Mouse (Mus musculus): ENCODE results near the gene Zfp1. TPM values are rescaled to one million over a fixed set of nuclear protein-coding genes. Genes with fewer than 3 reads are reported as not detected.

Zfp1 gene
- polyA plus RNA-seq, 1 experiment, result 7.0 TPM

DNA sequence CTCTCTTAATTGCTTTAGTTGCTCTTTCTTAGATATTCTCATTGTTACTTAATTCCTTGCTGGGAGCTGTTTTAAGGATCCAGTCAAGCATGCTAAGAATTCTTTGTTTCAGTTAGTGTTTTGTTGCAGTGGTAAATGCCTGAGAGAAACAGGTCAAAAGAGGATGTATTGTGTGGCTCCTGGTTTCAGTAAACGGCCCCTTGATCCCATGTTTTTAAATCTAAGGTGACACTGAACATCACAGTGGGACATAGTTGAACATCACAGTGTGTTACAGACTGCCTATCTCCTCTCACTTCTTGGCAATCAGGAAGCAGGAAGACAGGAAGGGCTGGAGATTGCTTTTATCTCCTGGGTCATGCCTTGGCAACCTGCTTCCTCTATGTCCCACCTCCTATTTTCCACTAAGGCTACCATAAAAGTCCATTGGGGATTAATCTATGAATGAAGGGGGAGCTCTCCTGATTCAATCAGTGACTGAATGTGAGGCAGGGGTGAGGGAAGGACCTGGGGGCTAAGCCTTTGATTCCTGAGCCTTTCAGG is 14.2 kb downstream of the Zfp1 start:
- peaks cover 46% of the 10 kb centered on the region for H3K4me1 ChIP-seq (ENCODE audit: control insufficient read depth, insufficient read depth, low read length)
- H3K4me3 ChIP-seq (ENCODE audit: insufficient read depth, low read length), result no peak overlapping the region
- H3K27ac ChIP-seq (ENCODE audit: insufficient read depth, low read depth, low read length), result no peak overlapping the region
- no peak for TF ChIP-seq CTCF (IDR thresholded peaks at IDR 0.05; ENCODE audit: low read depth, low read length)
- TF ChIP-seq POLR2A (IDR thresholded peaks at IDR 0.05; ENCODE audit: borderline replicate concordance, low read depth, low read length), result no peak

DNA sequence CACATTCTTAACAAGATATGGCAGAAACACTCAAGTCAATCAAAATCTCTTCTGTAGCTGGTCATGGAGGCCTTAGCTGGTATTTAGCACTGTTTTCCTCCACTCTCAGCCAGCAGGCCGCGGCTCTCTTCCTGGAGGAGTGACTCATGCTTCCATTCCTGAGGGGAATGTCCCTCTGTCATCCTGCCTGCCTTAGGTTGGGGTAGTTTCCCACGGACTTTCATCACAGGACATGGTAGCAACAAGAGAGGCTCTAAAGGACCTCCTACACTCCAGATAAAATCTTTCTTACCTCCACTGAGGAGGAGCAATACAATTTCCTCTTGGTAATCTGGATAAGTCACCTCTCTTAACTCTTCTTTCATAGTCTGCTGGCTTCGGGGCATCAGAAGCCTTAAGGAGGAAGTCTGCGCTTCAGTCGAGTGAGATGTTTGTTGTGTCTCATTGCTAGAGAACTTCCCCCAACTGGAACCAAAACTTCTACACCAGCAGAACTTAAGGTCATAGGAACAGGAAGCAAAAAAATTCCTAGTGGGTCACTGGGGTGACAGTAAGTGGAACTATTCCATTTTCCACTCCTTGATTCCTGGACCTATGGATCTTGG is 15.7 kb downstream of the Zfp1 start:
- Histone ChIP-seq H3K4me1 (ENCODE audit: control insufficient read depth, insufficient read depth, low read length) (peaks cover 39% of the 10 kb centered on the region), H3K4me3 (ENCODE audit: insufficient read depth, low read length) (peak overlapping the region; percentile 15), H3K27ac (ENCODE audit: insufficient read depth, low read depth, low read length) (peak overlapping the region; percentile 72)
- TF ChIP-seq POLR2A (IDR thresholded peaks at IDR 0.05; ENCODE audit: borderline replicate concordance, low read depth, low read length), result no peak
- no peak for TF ChIP-seq CTCF (IDR thresholded peaks at IDR 0.05; ENCODE audit: low read depth, low read length)

DNA sequence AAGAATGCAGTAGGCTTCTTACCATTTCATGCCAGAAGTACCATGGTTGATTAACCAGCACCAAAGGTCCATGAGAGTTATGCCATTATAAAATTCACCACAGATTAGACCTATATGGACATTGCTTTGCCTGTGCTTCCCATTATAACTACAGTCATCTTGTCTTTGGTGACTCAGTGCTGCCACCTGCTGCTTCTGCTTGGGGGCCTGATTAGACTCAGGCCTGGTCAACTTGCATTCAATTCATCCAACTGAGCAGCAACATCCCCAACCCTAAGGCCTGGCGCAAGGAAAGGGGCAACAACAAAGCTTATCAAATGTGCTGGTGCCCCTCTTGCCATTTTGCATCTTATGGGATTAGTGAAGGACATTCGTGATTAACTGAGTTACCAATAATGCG is 19.3 kb downstream of the Zfp1 start:
- TF ChIP-seq POLR2A (IDR thresholded peaks at IDR 0.05; ENCODE audit: borderline replicate concordance, low read depth, low read length) (no peak), CTCF (IDR thresholded peaks at IDR 0.05; ENCODE audit: low read depth, low read length) (peak; percentile 71)
- Histone ChIP-seq H3K27ac (ENCODE audit: insufficient read depth, low read depth, low read length) (no peak overlapping the region), H3K4me1 (ENCODE audit: control insufficient read depth, insufficient read depth, low read length) (peaks cover 26% of the 10 kb centered on the region), H3K4me3 (ENCODE audit: insufficient read depth, low read length) (no peak overlapping the region)

DNA sequence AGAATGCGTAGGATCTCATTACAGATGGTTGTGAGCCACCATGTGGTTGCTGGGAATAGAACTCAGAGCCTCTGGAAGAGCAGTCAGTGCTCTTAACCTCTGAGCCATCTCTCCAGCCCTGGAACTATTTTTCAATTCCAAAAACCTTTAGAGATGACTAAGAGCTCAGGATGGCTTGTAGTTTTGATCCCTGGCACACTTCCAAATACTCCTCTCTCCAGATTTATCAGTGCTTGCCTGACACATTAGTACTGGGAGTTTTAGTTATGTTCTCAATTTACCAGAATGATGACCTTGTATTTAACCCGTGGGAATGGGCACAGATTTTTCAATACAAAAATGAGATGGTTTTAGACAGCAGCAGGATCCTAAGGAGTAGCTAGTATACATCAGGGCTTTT is 23.6 kb downstream of the Zfp1 start:
- Histone ChIP-seq H3K4me1 (ENCODE audit: control insufficient read depth, insufficient read depth, low read length) (no peaks in the 10 kb centered on the region), H3K4me3 (ENCODE audit: insufficient read depth, low read length) (no peak overlapping the region), H3K27ac (ENCODE audit: insufficient read depth, low read depth, low read length) (no peak overlapping the region)
- TF ChIP-seq POLR2A (IDR thresholded peaks at IDR 0.05; ENCODE audit: borderline replicate concordance, low read depth, low read length), result no peak

DNA sequence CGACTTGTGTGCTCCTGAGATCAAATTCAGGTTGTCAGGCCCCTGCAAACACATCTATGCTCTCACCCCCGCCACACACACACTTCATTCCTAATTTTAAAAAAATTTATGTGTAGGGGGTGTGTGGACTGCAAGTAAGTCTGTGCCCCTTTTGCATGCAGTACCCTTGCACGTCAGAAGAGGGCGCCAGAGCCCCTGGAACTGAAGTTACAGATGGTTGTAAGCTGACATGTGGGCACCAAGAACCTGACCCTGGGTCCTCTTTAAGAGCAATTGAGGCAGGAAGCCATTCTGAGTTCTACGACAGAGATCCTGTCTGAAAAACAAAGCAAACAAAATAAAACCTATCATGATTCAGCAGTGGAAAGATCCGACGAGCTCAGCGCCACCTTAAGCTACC is 33.0 kb downstream of the Zfp1 start:
- no peaks in the 10 kb centered on the region for H3K4me1 ChIP-seq (ENCODE audit: control insufficient read depth, insufficient read depth, low read length)
- H3K27ac ChIP-seq (ENCODE audit: insufficient read depth, low read depth, low read length), result no peak overlapping the region
- TF ChIP-seq CTCF (IDR thresholded peaks at IDR 0.05; ENCODE audit: low read depth, low read length), result peak; percentile 47; the same call in 1 of the 2 replicates
- no peak for TF ChIP-seq POLR2A (IDR thresholded peaks at IDR 0.05; ENCODE audit: borderline replicate concordance, low read depth, low read length)
- no peak overlapping the region for H3K4me3 ChIP-seq (ENCODE audit: insufficient read depth, low read length)

DNA sequence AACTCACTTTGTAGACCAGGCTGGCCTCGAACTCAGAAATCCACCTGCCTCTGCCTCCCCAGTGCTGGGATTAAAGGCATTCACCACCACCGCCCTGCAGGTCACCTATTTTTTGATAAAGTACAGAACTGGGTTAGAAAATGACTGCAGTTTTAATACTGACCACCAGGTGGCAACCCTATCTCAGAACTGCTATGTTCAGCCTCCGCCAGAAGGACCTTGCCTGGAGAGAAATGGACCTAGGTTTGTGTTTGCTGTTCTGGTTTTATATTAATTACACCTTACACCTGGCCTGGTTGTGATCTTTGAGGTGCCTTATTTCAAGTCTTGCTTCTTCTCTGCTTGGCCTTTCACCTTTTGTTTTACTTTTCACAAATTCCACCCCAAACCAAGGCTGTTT is 34.9 kb downstream of the Zfp1 start:
- peak; percentile 29; the same call in 1 of the 2 replicates for TF ChIP-seq CTCF (IDR thresholded peaks at IDR 0.05; ENCODE audit: low read depth, low read length)
- TF ChIP-seq POLR2A (IDR thresholded peaks at IDR 0.05; ENCODE audit: borderline replicate concordance, low read depth, low read length), result no peak
- no peak overlapping the region for H3K4me3 ChIP-seq (ENCODE audit: insufficient read depth, low read length)
- H3K27ac ChIP-seq (ENCODE audit: insufficient read depth, low read depth, low read length), result no peak overlapping the region
- H3K4me1 ChIP-seq (ENCODE audit: control insufficient read depth, insufficient read depth, low read length), result no peaks in the 10 kb centered on the region

DNA sequence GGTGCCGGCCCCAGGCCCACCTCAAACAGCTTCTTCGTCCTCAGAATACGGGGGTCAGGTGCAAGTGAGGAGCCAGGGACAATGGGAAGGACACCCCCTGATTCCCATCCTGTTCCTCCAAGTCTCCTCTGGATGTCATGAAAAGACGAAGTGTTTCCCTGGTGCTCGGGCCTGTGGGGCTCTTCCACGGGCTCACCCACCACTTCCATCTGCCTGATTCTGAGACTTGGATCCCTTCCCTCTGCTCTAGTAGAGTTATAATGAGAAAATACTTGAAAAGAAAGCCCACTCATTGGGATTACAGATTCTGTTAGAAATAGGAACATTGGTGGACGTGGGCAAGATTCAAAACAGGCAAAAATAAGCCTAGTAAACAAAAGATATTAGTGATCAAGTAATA is 35.6 kb downstream of the Zfp1 start:
- no peak overlapping the region for H3K27ac ChIP-seq (ENCODE audit: insufficient read depth, low read depth, low read length)
- no peak overlapping the region for H3K4me3 ChIP-seq (ENCODE audit: insufficient read depth, low read length)
- TF ChIP-seq CTCF (IDR thresholded peaks at IDR 0.05; ENCODE audit: low read depth, low read length) (no peak), POLR2A (IDR thresholded peaks at IDR 0.05; ENCODE audit: borderline replicate concordance, low read depth, low read length) (no peak)
- no peaks in the 10 kb centered on the region for H3K4me1 ChIP-seq (ENCODE audit: control insufficient read depth, insufficient read depth, low read length)

DNA sequence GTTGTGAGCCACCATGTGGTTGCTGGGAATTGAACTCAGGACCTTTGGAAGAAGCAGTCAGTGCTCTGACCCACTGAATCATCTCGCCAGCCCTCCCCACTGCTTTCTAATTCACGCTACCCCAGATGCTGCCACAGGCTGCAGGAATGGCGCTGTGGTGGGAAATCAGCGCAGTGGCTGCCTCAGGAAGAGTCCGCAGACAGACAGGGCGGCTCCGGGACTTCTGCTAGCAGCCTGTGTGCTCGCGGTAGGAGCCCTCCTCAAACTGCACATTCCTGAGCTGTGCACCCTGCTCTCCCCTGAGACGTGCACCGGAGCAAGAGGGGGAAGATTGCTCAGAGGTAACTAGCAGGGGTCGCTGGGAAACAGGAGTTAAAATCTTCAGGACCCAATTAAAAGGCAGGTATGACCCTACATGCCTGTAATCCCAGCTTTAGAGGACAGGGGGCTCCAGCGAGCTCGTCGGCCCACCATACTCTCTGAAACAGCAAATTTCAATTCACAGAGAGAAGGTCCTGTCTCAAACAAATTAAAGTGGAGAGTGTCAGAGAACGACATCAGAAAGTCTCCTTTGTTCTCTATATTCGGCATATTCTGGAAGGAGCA is 37.3 kb downstream of the Zfp1 start:
- Histone ChIP-seq H3K27ac (ENCODE audit: insufficient read depth, low read depth, low read length) (no peak overlapping the region), H3K4me1 (ENCODE audit: control insufficient read depth, insufficient read depth, low read length) (no peaks in the 10 kb centered on the region), H3K4me3 (ENCODE audit: insufficient read depth, low read length) (no peak overlapping the region)
- TF ChIP-seq CTCF (IDR thresholded peaks at IDR 0.05; ENCODE audit: low read depth, low read length), result no peak
- TF ChIP-seq POLR2A (IDR thresholded peaks at IDR 0.05; ENCODE audit: borderline replicate concordance, low read depth, low read length), result no peak

DNA sequence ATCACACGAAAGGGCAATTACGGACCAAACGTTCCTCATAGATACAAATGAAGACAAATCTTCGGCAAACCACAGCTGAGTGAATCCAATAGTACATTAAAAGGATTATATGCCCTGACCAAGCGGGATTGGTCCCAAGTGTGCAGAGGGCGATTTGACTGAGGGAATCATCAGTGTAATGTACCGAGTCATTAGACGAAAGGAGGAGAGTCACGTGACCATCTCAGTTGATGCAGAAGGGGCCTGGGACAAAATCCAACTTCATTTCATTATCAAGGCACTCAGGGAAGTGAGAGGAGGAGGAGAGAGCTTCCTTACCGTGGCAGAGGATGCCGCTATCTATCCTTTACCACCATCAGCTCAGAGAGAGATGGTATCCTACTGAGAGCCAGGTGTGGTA is 38.0 kb downstream of the Zfp1 start:
- H3K4me3 ChIP-seq (ENCODE audit: insufficient read depth, low read length), result no peak overlapping the region
- no peak for TF ChIP-seq POLR2A (IDR thresholded peaks at IDR 0.05; ENCODE audit: borderline replicate concordance, low read depth, low read length)
- no peaks in the 10 kb centered on the region for H3K4me1 ChIP-seq (ENCODE audit: control insufficient read depth, insufficient read depth, low read length)
- no peak overlapping the region for H3K27ac ChIP-seq (ENCODE audit: insufficient read depth, low read depth, low read length)

DNA sequence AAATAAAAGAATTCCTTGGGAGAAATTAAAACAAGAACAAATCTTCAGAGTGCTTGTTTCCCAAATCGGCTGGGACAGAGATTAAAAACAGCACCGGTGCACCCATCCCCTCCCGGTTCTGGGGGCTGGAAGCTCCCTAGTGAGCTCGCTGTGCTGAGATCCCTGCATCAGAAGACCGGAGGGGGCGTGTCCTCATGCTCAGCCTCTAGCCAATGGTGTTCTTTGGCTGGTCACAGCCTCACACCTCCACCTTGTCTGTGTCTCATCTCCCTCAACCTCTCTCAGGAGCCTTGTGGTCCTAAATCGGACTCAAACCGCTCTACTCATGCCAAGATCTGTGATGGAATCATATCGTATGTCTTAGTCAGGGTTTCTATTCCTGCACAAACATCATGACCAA is 39.3 kb downstream of the Zfp1 start:
- TF ChIP-seq CTCF (IDR thresholded peaks at IDR 0.05; ENCODE audit: low read depth, low read length) (no peak), POLR2A (IDR thresholded peaks at IDR 0.05; ENCODE audit: borderline replicate concordance, low read depth, low read length) (no peak)
- no peaks in the 10 kb centered on the region for H3K4me1 ChIP-seq (ENCODE audit: control insufficient read depth, insufficient read depth, low read length)
- no peak overlapping the region for H3K27ac ChIP-seq (ENCODE audit: insufficient read depth, low read depth, low read length)
- no peak overlapping the region for H3K4me3 ChIP-seq (ENCODE audit: insufficient read depth, low read length)

All from bone marrow macrophage, adult 2 months (primary cell).